Mouse (Mus musculus): ENCODE data around the gene Dusp9. TPM values are rescaled to one million over a fixed set of nuclear protein-coding genes. Genes with fewer than 3 reads are reported as not detected.
A peak's percentile ranks its signal among the peaks of the same experiment; 100 is the strongest.

Gene Dusp9
- polyA plus RNA-seq (2015; fragmentation: Nextera tagmentation; extraction: Ambion mirVana), result 23.5 and 25.0 TPM in 2 replicates

GRCm38 (mm10) chrX:73639255-73639675, at the start of gene Dusp9:
TSS of gene Dusp9 (plus strand) at chrX:73639419.
- Histone ChIP-seq H3K36me3 (ENCODE audit: insufficient read depth, low read length) (no peaks in the 10 kb centered on the region), H3K27ac (peak within 1 kb of the TSS; percentile 8; the same call in 1 of the 2 replicates), H3K27me3 (ENCODE audit: insufficient read depth, low read length) (no peaks in the 10 kb centered on the region), H3K4me2 (ENCODE audit: low read length) (peak within 1 kb of the TSS; percentile 55), H3K4me3 (replicated peaks; ENCODE audit: low read depth, low read length) (peak within 1 kb of the TSS; percentile 28), H3K9me3 (replicated peaks; ENCODE audit: low read length) (no peaks in the 10 kb centered on the region), H3K9ac (ENCODE audit: low read depth, low read length) (peak within 1 kb of the TSS; percentile 42; the same call in 1 of the 2 replicates), H3K4me1 (replicated peaks; ENCODE audit: insufficient read depth, low read length) (no peaks in the 10 kb centered on the region)
- DNase-seq (ENCODE audit: low spot score) (peak; percentile 59), ATAC-seq (replicated peaks; ENCODE audit: low FRiP score, low read depth) (peak; percentile 87)
- TF ChIP-seq CTCF (IDR thresholded peaks at IDR 0.05; ENCODE audit: low read depth), result no peak
- WGBS, result 31% methylated on average over 28 of the region's 28 CpGs

GRCm38 (mm10) chrX:73593212-73593611, 46.0 kb upstream of the Dusp9 start:
- no peaks in the 10 kb centered on the region for H3K4me1 ChIP-seq (replicated peaks; ENCODE audit: insufficient read depth, low read length)
- no peak overlapping the region for H3K9ac ChIP-seq (ENCODE audit: low read depth, low read length)
- ATAC-seq (replicated peaks; ENCODE audit: low FRiP score, low read depth), result peak; percentile 69
- 33% methylated on average over 6 of the region's 6 CpGs for WGBS
- no peak overlapping the region for H3K27ac ChIP-seq
- H3K4me2 ChIP-seq (ENCODE audit: low read length), result no peak overlapping the region
- H3K27me3 ChIP-seq (ENCODE audit: insufficient read depth, low read length), result no peaks in the 10 kb centered on the region
- peak; percentile 65 for TF ChIP-seq CTCF (IDR thresholded peaks at IDR 0.05; ENCODE audit: low read depth)
- no peak overlapping the region for H3K4me3 ChIP-seq (replicated peaks; ENCODE audit: low read depth, low read length)
- DNase-seq (ENCODE audit: low spot score), result peak; percentile 24
- no peaks in the 10 kb centered on the region for H3K9me3 ChIP-seq (replicated peaks; ENCODE audit: low read length)
- H3K36me3 ChIP-seq (ENCODE audit: insufficient read depth, low read length), result no peaks in the 10 kb centered on the region

- Histone ChIP-seq H3K9ac (ENCODE audit: low read depth, low read length) (no peak overlapping the region), H3K27ac (0 out of 2 replicates have a peak overlapping the region, but pooled peaks have one; percentile 31), H3K4me3 (replicated peaks; ENCODE audit: low read depth, low read length) (no peak overlapping the region), H3K27me3 (ENCODE audit: insufficient read depth, low read length) (no peaks in the 10 kb centered on the region), H3K9me3 (replicated peaks; ENCODE audit: low read length) (no peaks in the 10 kb centered on the region), H3K36me3 (ENCODE audit: insufficient read depth, low read length) (no peaks in the 10 kb centered on the region), H3K4me1 (replicated peaks; ENCODE audit: insufficient read depth, low read length) (no peaks in the 10 kb centered on the region), H3K4me2 (ENCODE audit: low read length) (no peak overlapping the region)
- ATAC-seq (replicated peaks; ENCODE audit: low FRiP score, low read depth), result peak; percentile 59
- no peak for DNase-seq (ENCODE audit: low spot score)
- no peak for TF ChIP-seq CTCF (IDR thresholded peaks at IDR 0.05; ENCODE audit: low read depth)
- WGBS, result 40% methylated on average over 12 of the region's 12 CpGs
Observed at GRCm38 (mm10) chrX:73594451-73595121, 44.6 kb upstream of the Dusp9 start.

GRCm38 (mm10) chrX:73595297-73595938, 43.8 kb upstream of the Dusp9 start:
- 65% methylated on average over 4 of the region's 4 CpGs for WGBS
- H3K27me3 ChIP-seq (ENCODE audit: insufficient read depth, low read length), result no peaks in the 10 kb centered on the region
- no peaks in the 10 kb centered on the region for H3K36me3 ChIP-seq (ENCODE audit: insufficient read depth, low read length)
- DNase-seq (ENCODE audit: low spot score) (no peak), ATAC-seq (replicated peaks; ENCODE audit: low FRiP score, low read depth) (no peak)
- H3K27ac ChIP-seq, result peak overlapping the region; percentile 13; the same call in 1 of the 2 replicates
- H3K4me3 ChIP-seq (replicated peaks; ENCODE audit: low read depth, low read length), result no peak overlapping the region
- no peak overlapping the region for H3K9ac ChIP-seq (ENCODE audit: low read depth, low read length)
- no peak for TF ChIP-seq CTCF (IDR thresholded peaks at IDR 0.05; ENCODE audit: low read depth)
- H3K9me3 ChIP-seq (replicated peaks; ENCODE audit: low read length), result no peaks in the 10 kb centered on the region
- no peaks in the 10 kb centered on the region for H3K4me1 ChIP-seq (replicated peaks; ENCODE audit: insufficient read depth, low read length)
- H3K4me2 ChIP-seq (ENCODE audit: low read length), result no peak overlapping the region

- 74% methylated on average over 1 of the region's 1 CpGs for WGBS
- no peak for DNase-seq (ENCODE audit: low spot score)
- Histone ChIP-seq H3K9ac (ENCODE audit: low read depth, low read length) (no peak overlapping the region), H3K27me3 (ENCODE audit: insufficient read depth, low read length) (no peaks in the 10 kb centered on the region), H3K4me3 (replicated peaks; ENCODE audit: low read depth, low read length) (no peak overlapping the region), H3K9me3 (replicated peaks; ENCODE audit: low read length) (no peaks in the 10 kb centered on the region), H3K4me1 (replicated peaks; ENCODE audit: insufficient read depth, low read length) (no peaks in the 10 kb centered on the region), H3K27ac (no peak overlapping the region), H3K36me3 (ENCODE audit: insufficient read depth, low read length) (no peaks in the 10 kb centered on the region), H3K4me2 (ENCODE audit: low read length) (no peak overlapping the region)
- TF ChIP-seq CTCF (IDR thresholded peaks at IDR 0.05; ENCODE audit: low read depth), result no peak
- ATAC-seq (replicated peaks; ENCODE audit: low FRiP score, low read depth), result no peak
Observed at GRCm38 (mm10) chrX:73601456-73601855, 37.8 kb upstream of the Dusp9 start.

GRCm38 (mm10) chrX:73613665-73614064, 25.6 kb upstream of the Dusp9 start:
- whole genome bisulfite sequencing, result 38% methylated on average over 4 of the region's 4 CpGs
- ATAC-seq (replicated peaks; ENCODE audit: low FRiP score, low read depth), result no peak
- no peaks in the 10 kb centered on the region for H3K27me3 ChIP-seq (ENCODE audit: insufficient read depth, low read length)
- H3K4me1 ChIP-seq (replicated peaks; ENCODE audit: insufficient read depth, low read length), result no peaks in the 10 kb centered on the region
- no peak overlapping the region for H3K9ac ChIP-seq (ENCODE audit: low read depth, low read length)
- no peak for TF ChIP-seq CTCF (IDR thresholded peaks at IDR 0.05; ENCODE audit: low read depth)
- no peaks in the 10 kb centered on the region for H3K36me3 ChIP-seq (ENCODE audit: insufficient read depth, low read length)
- H3K27ac ChIP-seq, result no peak overlapping the region
- H3K4me2 ChIP-seq (ENCODE audit: low read length), result no peak overlapping the region
- H3K9me3 ChIP-seq (replicated peaks; ENCODE audit: low read length), result no peaks in the 10 kb centered on the region
- DNase-seq (ENCODE audit: low spot score), result no peak
- no peak overlapping the region for H3K4me3 ChIP-seq (replicated peaks; ENCODE audit: low read depth, low read length)
